Mouse (Mus musculus): ENCODE data around the gene Slc29a1.

Gene Slc29a1

GRCm38 (mm10) chr17:45599446-45600242 lies at the start of gene Slc29a1:
Gene Slc29a1, minus strand, starts transcription at chr17:45599606.
- in situ Hi-C loops (cut with MboI, MseI), result loop anchor here in 1 of 2 experiments (10.0 kb wide), 1 partner anchor 1615 kb away; no protein-coding TSS in a partner anchor

GRCm38 (mm10) chr17:45644185-45644584 lies 44.8 kb upstream of the Slc29a1 start:
- in situ Hi-C loops (cut with MboI, MseI), result no loop called here

GRCm38 (mm10) chr17:45642701-45643100 lies 43.3 kb upstream of the Slc29a1 start:
- in situ Hi-C loops (cut with MboI, MseI), result no loop called here

- in situ Hi-C loops (cut with MboI, MseI), result no loop called here
Measured at GRCm38 (mm10) chr17:45641981-45642380, 42.6 kb upstream of the Slc29a1 start.

- in situ Hi-C loops (cut with MboI, MseI), result loop anchor here in 1 of 2 experiments (5.0 kb wide), 1 partner anchor 51 kb away; no protein-coding TSS in a partner anchor
Measured at GRCm38 (mm10) chr17:45638596-45639295, 39.3 kb upstream of the Slc29a1 start.

- in situ Hi-C loops (cut with MboI, MseI), result no loop called here
Measured at GRCm38 (mm10) chr17:45634033-45634432, 34.6 kb upstream of the Slc29a1 start.

GRCm38 (mm10) chr17:45631940-45632339 lies 32.5 kb upstream of the Slc29a1 start:
- in situ Hi-C loops (cut with MboI, MseI), result no loop called here

GRCm38 (mm10) chr17:45630992-45631391 lies 31.6 kb upstream of the Slc29a1 start:
- in situ Hi-C loops (cut with MboI, MseI), result no loop called here

GRCm38 (mm10) chr17:45629861-45630694 lies 30.7 kb upstream of the Slc29a1 start:
- in situ Hi-C loops (cut with MboI, MseI), result loop anchor here in 1 of 2 experiments (5.0 kb wide), 1 partner anchor 48 kb away; no protein-coding TSS in a partner anchor

- in situ Hi-C loops (cut with MboI, MseI), result loop anchor here in 1 of 2 experiments (5.0 kb wide), 1 partner anchor 47 kb away; no protein-coding TSS in a partner anchor
Measured at GRCm38 (mm10) chr17:45628885-45629855, 29.8 kb upstream of the Slc29a1 start.

GRCm38 (mm10) chr17:45628160-45628559 lies 28.8 kb upstream of the Slc29a1 start:
- in situ Hi-C loops (cut with MboI, MseI), result loop anchor here in 1 of 2 experiments (5.0 kb wide), 1 partner anchor 46 kb away; no protein-coding TSS in a partner anchor

GRCm38 (mm10) chr17:45626577-45627134 lies 27.2 kb upstream of the Slc29a1 start:
- in situ Hi-C loops (cut with MboI, MseI), result loop anchor here in 1 of 2 experiments (5.0 kb wide), 1 partner anchor 44 kb away; no protein-coding TSS in a partner anchor

- in situ Hi-C loops (cut with MboI, MseI), result loop anchor here in 1 of 2 experiments (5.0 kb wide), 1 partner anchor 49 kb away; no protein-coding TSS in a partner anchor
Measured at GRCm38 (mm10) chr17:45623425-45623824, 24.0 kb upstream of the Slc29a1 start.

GRCm38 (mm10) chr17:45619386-45620256 lies 20.2 kb upstream of the Slc29a1 start:
- in situ Hi-C loops (cut with MboI, MseI), result loop anchor here in 1 of 2 experiments (5.0 kb wide), 1 partner anchor 53 kb away; no protein-coding TSS in a partner anchor

- in situ Hi-C loops (cut with MboI, MseI), result no loop called here
Measured at GRCm38 (mm10) chr17:45618941-45619385, 19.6 kb upstream of the Slc29a1 start.

- in situ Hi-C loops (cut with MboI, MseI), result no loop called here
Measured at GRCm38 (mm10) chr17:45617655-45618054, 18.2 kb upstream of the Slc29a1 start.

- in situ Hi-C loops (cut with MboI, MseI), result no loop called here
Measured at GRCm38 (mm10) chr17:45616679-45617078, 17.3 kb upstream of the Slc29a1 start.

- in situ Hi-C loops (cut with MboI, MseI), result no loop called here
Measured at GRCm38 (mm10) chr17:45616046-45616650, 16.7 kb upstream of the Slc29a1 start.

All from T-helper 17 cell (primary cell).